Mouse (Mus musculus) hematopoietic multipotent progenitor cell, adult 10-12 weeks (in vitro differentiated cells): ENCODE measurements around the gene Gphb5. TPM values are rescaled to one million over a fixed set of nuclear protein-coding genes. Genes with fewer than 3 reads are reported as not detected.

Experiments used
- polyA plus RNA-seq: library from polyadenylated mRNA; stranded (reverse); fragments of >175 nt; gene quantifications from 2 replicates; pipeline ENCODE4 v1.2.3, GENCODE M21; 2012; ENCODE audit warnings: low replicate concordance

The Gphb5 gene
- polyA plus RNA-seq: not detected in 2 replicates

DNA sequence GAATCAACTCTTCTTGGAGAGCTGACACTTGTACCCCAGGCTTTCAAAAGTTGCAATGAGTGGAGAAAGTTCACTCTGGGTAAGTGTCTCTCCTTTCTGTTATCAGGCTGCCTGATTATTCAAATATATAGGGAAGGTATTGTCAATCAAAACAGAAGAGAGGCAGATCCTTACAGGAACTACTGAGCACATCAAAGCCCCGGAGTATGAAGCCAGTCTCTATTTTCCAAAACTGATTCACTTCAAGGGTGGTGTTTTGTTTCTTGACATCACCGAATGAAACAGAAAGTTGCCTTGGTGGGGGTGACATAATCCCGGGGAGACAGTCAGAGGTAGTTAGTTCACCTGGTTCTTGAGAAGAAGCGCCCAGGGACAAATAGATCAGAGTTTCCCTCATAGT, at the start of gene Gphb5:
Gphb5 (minus strand) TSS at position 101 of the 400 bp plus-strand sequence.

Other genes starting within 250 kb of the Gphb5 start
- gene Kcnh5, start 239.4 kb downstream of the Gphb5 start, polyA plus RNA-seq: 0.06 and 0.21 TPM in 2 replicates
- gene Rhoj, start 108.5 kb downstream of the Gphb5 start, polyA plus RNA-seq: 0.15 and 1.4 TPM in 2 replicates
- gene Ppp2r5e, start 179.5 kb upstream of the Gphb5 start, polyA plus RNA-seq: 43.5 and 95.4 TPM in 2 replicates